In the genomic region with DNA sequence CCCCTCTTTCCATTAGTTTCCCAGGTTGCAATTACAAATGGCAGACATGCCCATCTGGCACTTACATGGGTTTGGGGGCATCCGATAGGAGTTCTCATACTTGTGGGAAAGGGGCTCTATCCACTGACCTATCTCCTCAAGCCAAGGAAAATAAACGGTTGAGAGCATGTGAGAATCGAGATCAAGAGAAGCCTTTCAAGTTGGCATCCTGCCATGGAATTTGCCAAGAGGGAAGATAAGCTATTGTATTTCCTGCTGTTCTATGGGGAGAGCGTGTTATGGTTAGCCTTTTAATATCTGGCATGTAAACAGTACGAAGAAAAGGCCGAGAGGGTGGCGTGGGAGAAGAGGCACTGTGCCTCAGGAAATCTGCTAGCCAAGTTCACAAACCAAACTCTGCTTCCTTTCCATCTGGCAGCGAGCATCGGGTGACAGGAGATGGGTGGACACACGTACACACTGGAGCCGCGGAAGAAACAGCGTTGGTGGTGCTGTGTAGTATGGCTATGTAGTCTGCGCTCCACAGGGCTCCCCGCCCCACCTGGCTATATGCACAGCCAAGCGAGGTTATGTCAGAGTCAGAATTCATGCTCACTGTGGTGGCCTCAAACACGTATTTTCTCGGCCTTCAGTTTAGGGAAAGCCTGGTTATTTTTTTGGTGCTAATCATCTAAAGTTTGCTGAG, we compare ENCODE assay signal across 11 mouse cellular contexts. TPM values are rescaled to one million over a fixed set of nuclear protein-coding genes. Genes with fewer than 3 reads are reported as not detected.
DNase-seq lines count a peak whose midpoint lies in the region; ATAC-seq and TF ChIP-seq lines count a peak whose summit lies in the region.
"Had no signal": no experiment of that assay in that cellular context is flagged by ENCODE, and none has a peak within 500 bp of the region (broad histone marks: within the 10 kb centered on the region; RNA-seq: fewer than 3 reads in every experiment).

No protein-coding gene starts in this region.

- ATAC-seq in heart, embryonic 12.5 days (ENCODE audit: insufficient number of reproducible peaks, low FRiP score) = peak; percentile 86
- ATAC-seq: activated CD4-positive, CD25-positive, alpha-beta regulatory T cell, adult 4 months; inflammation-experienced regulatory T-cells, adult 6 months had no signal

- DNase-seq in heart, adult 9 months (ENCODE audit: low spot score in 2 of 2) = no peak
- peak; percentile 17 for DNase-seq in urinary bladder, postnatal 25 days (ENCODE audit: low spot score)
- no peak for DNase-seq in urinary bladder, postnatal 4 days (ENCODE audit: low spot score in 2 of 2)
- peak; percentile 18 for DNase-seq in lung, adult 2 months
- DNase-seq in thymus, postnatal 36 days = no peak
- DNase-seq in right cerebral cortex, adult 2 months (ENCODE audit: low spot score in 2 of 2) = no peak
- no peak for DNase-seq in layer of hippocampus, postnatal 10 days (ENCODE audit: low spot score in 2 of 2)
- DNase-seq: retina, postnatal 1 day had no signal

- H3K4me3 ChIP-seq in heart, embryonic 12.5 days = no peak overlapping the region
- H3K4me3 ChIP-seq in lung, adult 2 months (replicated peaks; ENCODE audit: extremely low read depth, low read depth, low read length) = no peak overlapping the region

- TF ChIP-seq POLR2A in lung, adult 2 months (IDR thresholded peaks at IDR 0.05; ENCODE audit: borderline replicate concordance, extremely low read depth, low read depth, low read length) = no peak

- H3K9me3 ChIP-seq in heart, embryonic 12.5 days (replicated peaks) = no peaks in the 10 kb centered on the region

- H3K4me1 ChIP-seq in heart, embryonic 12.5 days (replicated peaks) = peaks cover 9% of the 10 kb centered on the region
- 0 out of 2 replicates have a peak, but pooled peaks cover 2% of the 10 kb centered on the region for H3K4me1 ChIP-seq in lung, adult 2 months (ENCODE audit: control insufficient read depth, insufficient read depth, low read length)

- TF ChIP-seq CTCF in lung, adult 2 months (IDR thresholded peaks at IDR 0.05; ENCODE audit: insufficient read depth, low read length) = no peak

- peak overlapping the region; percentile 68 for H3K27ac ChIP-seq in heart, embryonic 12.5 days (ENCODE audit: poor library complexity, severe bottlenecking)

- no peak overlapping the region for H3K9ac ChIP-seq in heart, embryonic 12.5 days

- H3K36me3 ChIP-seq in heart, embryonic 12.5 days = no peaks in the 10 kb centered on the region

- WGBS in heart, embryonic 12.5 days = 49% methylated on average over 18 of the region's 18 CpGs
- 23% methylated on average over 18 of the region's 18 CpGs for WGBS in lung, adult 2 months

- H3K4me2 ChIP-seq in heart, embryonic 12.5 days = peak overlapping the region; percentile 27; the same call in 1 of the 2 replicates

- H3K27me3 ChIP-seq in heart, embryonic 12.5 days (replicated peaks) = no peaks in the 10 kb centered on the region

RNA-seq across cellular contexts. Expression of gene Tnfrsf21, which starts 40.9 kb away (rescaled TPM):
- 11.9 and 13.1 TPM in 2 replicates for polyA plus RNA-seq in heart, embryonic 12.5 days (2016; fragmentation: Nextera tagmentation; extraction: Ambion mirVana)
- polyA plus RNA-seq in lung, adult 2 months (2012; rRNA removed) = 29.5 and 29.7 TPM in 2 replicates
- total RNA-seq in layer of hippocampus, postnatal 10 days (2021) = 10 to 100 TPM; 97.8 to 98.5 TPM
- polyA plus RNA-seq: activated CD4-positive, CD25-positive, alpha-beta regulatory T cell, adult 4 months had no signal

Comparison
In these comparisons a context has a peak if more than half of its experiments do, and no peak if none do; other contexts are left out.
1. DNase-seq: peak in urinary bladder, postnatal 25 days (single experiment) and lung, adult 2 months (single experiment); none in heart, adult 9 months (0 of 2), urinary bladder, postnatal 4 days (0 of 2), thymus, postnatal 36 days (0 of 2), right cerebral cortex, adult 2 months (0 of 2) and layer of hippocampus, postnatal 10 days (0 of 2).